Mouse (Mus musculus): Measurements from ENCODE around the gene Serpina16.

- TF ChIP-seq CTCF (IDR thresholded peaks at IDR 0.05; ENCODE audit: low read depth) = no peak
- no peak for TF ChIP-seq EP300 (IDR thresholded peaks at IDR 0.05; ENCODE audit: low read depth)
These were observed 5.8 kb upstream of the Serpina16 start for GRCm38 (mm10) chr12:103681739-103682138.
